Mouse (Mus musculus) small intestine, adult 2 months (tissue): ENCODE measurements around the gene Cd33. TPM values are rescaled to one million over a fixed set of nuclear protein-coding genes. Genes with fewer than 3 reads are reported as not detected.

ENCODE experiments used
- H3K27ac ChIP-seq: fragments of 200-500 bp; 2 replicates; pipeline ENCODE4 v1.5.1; 2012; ENCODE audit warnings: low read depth, low read length, control low read depth, inconsistent platforms; ENCODE audit not compliant: insufficient read depth
- H3K27me3 ChIP-seq: fragments of 200-500 bp; 2 replicates; pipeline ENCODE4 v1.6.1; 2012; ENCODE audit warnings: mild to moderate bottlenecking, moderate library complexity, low read length, inconsistent platforms; ENCODE audit not compliant: control insufficient read depth, insufficient read depth
- H3K36me3 ChIP-seq: fragments of 200-500 bp; 2 replicates; pipeline ENCODE4 v1.6.1; 2012; ENCODE audit warnings: mild to moderate bottlenecking, low read length, control low read depth, inconsistent platforms; ENCODE audit not compliant: control insufficient read depth, insufficient read depth
- H3K4me1 ChIP-seq: fragments of 200-500 bp; 2 replicates; pipeline ENCODE4 v1.6.1; 2012; ENCODE audit warnings: low read length, inconsistent platforms, mixed read lengths; ENCODE audit not compliant: control insufficient read depth, insufficient read depth, insufficient read length
- H3K4me3 ChIP-seq: fragments of 200-500 bp; 2 replicates; pipeline ENCODE4 v1.5.1; 2012; ENCODE audit warnings: low read depth, mild to moderate bottlenecking, control low read depth, inconsistent platforms, low read length, moderate library complexity
- CTCF ChIP-seq: fragments of 200-500 bp; IDR thresholded peaks from 2 replicates; pipeline ENCODE4 v1.5.1; 2012; ENCODE audit warnings: low read depth, mild to moderate bottlenecking, control low read depth, inconsistent platforms, low read length, moderate library complexity, mixed read lengths; ENCODE audit not compliant: insufficient replicate concordance, insufficient read length; ENCODE audit errors: extremely low read depth
- POLR2A ChIP-seq: fragments of 200-500 bp; IDR thresholded peaks from 2 replicates; pipeline ENCODE4 v1.6.1; 2012; ENCODE audit warnings: low read depth, mild to moderate bottlenecking, control low read depth, inconsistent platforms, low read length, moderate library complexity
- WGBS: fragments of 180-500 bp; shearing (Covaris S2); methylation state at CpG from one replicate; pipeline ENCODE4 v1.1.7; 2018; 5-methylcytosine and 5-hydroxymethylcytosine counted together
- polyA plus RNA-seq: library from polyadenylated mRNA; depleted of rRNA; stranded (reverse); fragments of >200 nt; gene quantifications from 2 replicates; pipeline ENCODE4 v1.2.3, GENCODE M21; 2012; rRNA removed

Cd33 gene
- 3.0 and 4.7 TPM in 2 replicates for polyA plus RNA-seq

GRCm38 (mm10) chr7:43544225-43544977 lies at the start of gene Cd33:
TSS of gene Cd33 (minus strand) at chr7:43544428.
- WGBS: 71% methylated on average over 7 of the region's 7 CpGs
- TF ChIP-seq POLR2A (no peak), CTCF (no peak)
- H3K27ac ChIP-seq: no peak within 1 kb of the TSS; the same call in 1 of the 2 replicates
- no peaks in the 10 kb centered on the region for H3K4me1 ChIP-seq
- no peaks in the 10 kb centered on the region; the same call in 1 of the 2 replicates for H3K27me3 ChIP-seq
- H3K4me3 ChIP-seq: no peak within 1 kb of the TSS
- H3K36me3 ChIP-seq: no peaks in the 10 kb centered on the region

DNA sequence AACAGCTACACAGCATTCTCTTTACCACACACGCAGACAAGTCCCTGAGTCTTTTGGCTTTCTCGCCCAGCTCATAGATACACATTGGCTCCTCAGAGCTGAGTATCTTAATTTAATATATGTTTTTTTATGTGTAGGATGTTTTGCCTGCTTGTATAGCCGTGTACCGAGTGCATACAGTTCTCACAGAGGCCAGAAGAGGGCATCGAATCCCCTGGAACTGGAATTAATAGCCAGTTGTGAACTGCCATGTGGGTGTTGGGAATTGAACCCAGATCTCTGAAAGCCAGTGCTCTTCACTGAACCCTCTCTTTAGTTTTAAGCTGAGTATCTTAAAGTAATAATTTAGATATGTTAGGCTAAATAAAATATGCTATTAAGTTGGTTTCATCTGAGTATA lies 40.6 kb upstream of the Cd33 start:
- no peaks in the 10 kb centered on the region for H3K27me3 ChIP-seq
- peaks cover 3% of the 10 kb centered on the region for H3K4me1 ChIP-seq
- no peak overlapping the region for H3K4me3 ChIP-seq
- 88% methylated on average over 5 of the region's 5 CpGs for whole genome bisulfite sequencing
- H3K27ac ChIP-seq: no peak overlapping the region
- H3K36me3 ChIP-seq: peaks cover 40% of the 10 kb centered on the region
- TF ChIP-seq CTCF (no peak), POLR2A (no peak)

DNA sequence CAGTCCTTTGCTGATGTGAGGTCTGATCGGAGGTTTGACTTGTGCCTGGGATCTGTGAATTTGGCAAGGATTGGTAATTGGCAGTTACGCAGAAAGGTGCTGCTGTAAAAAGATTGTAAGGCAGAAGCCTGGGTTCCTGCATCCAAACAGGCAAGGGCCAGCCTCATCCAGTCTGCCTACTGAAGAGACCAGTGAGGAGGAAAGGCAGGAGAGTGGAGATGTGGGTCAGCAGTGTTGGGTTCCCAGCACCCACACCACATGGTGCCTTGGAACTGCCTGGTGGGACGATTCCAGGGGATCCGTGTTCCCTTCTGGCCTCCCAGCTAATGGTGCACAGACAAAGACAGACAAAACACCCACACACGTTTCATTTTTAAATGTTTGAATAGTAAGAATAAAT lies 36.3 kb upstream of the Cd33 start:
- Histone ChIP-seq H3K4me3 (0 out of 2 replicates have a peak overlapping the region, but pooled peaks have one; percentile 9), H3K27ac (no peak overlapping the region), H3K4me1 (peaks cover 3% of the 10 kb centered on the region), H3K27me3 (no peaks in the 10 kb centered on the region), H3K36me3 (peaks cover 10% of the 10 kb centered on the region; the same call in 1 of the 2 replicates)
- 61% methylated on average over 5 of the region's 5 CpGs for WGBS
- no peak for TF ChIP-seq POLR2A
- no peak for TF ChIP-seq CTCF

DNA sequence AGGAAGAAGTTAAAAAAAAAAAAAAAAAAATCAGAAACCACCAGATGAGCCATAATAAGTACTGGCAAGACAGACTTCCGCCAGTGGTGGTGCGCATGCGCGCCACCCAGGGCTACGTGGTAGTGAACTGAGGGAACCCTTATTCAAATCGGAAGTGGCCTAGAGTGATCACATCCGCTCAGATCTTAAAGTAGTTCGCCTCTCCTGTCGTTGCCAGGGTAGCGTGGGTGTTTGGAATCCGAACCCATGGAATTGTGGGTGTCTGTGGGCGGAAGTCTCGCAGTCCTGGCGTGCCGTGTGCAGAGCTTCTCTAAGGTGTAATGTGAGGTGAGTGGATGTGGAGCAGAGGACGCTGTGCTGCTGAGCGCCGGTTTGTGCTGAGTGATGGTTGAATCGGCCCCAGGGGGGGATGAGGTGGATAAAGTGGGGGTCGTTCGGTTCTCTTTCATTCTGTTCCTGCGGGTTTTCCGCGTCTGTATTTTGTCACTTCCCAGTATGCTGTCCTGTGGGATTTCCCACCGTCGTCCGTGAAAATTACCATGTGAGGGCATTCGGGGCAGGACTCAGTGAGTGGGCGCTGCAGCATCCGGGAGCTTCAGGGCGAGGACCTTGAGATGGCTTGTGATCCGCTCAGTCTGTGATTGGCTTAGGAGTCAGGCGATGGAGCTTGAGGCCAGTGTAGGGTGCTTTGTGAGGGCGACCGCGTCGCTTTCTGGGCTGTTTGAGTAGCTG lies 35.4 kb upstream of the Cd33 start, which contains the start of gene Zfp719:
TSS of gene Zfp719 (plus strand) at position 171 of the 732 bp plus-strand sequence.
- TF ChIP-seq POLR2A (no peak), CTCF (no peak)
- WGBS: under 1% methylated on average over 37 of the region's 37 CpGs

GRCm38 (mm10) chr7:43571216-43571615 lies 27.0 kb upstream of the Cd33 start:
- Histone ChIP-seq H3K4me3 (no peak overlapping the region), H3K27ac (no peak overlapping the region), H3K36me3 (peaks cover 14% of the 10 kb centered on the region), H3K27me3 (no peaks in the 10 kb centered on the region), H3K4me1 (no peaks in the 10 kb centered on the region)
- TF ChIP-seq POLR2A (no peak), CTCF (no peak)
- WGBS: 93% methylated on average over 2 of the region's 2 CpGs

More for the DNA sequence above, 35.4 kb upstream of the Cd33 start, which contains the start of gene Zfp719:
- peak within 1 kb of the TSS; percentile 81 for H3K4me3 ChIP-seq
- peaks cover 4% of the 10 kb centered on the region for H3K36me3 ChIP-seq
- peaks cover 3% of the 10 kb centered on the region for H3K4me1 ChIP-seq
- peak within 1 kb of the TSS; percentile 70 for H3K27ac ChIP-seq
- no peaks in the 10 kb centered on the region for H3K27me3 ChIP-seq

DNA sequence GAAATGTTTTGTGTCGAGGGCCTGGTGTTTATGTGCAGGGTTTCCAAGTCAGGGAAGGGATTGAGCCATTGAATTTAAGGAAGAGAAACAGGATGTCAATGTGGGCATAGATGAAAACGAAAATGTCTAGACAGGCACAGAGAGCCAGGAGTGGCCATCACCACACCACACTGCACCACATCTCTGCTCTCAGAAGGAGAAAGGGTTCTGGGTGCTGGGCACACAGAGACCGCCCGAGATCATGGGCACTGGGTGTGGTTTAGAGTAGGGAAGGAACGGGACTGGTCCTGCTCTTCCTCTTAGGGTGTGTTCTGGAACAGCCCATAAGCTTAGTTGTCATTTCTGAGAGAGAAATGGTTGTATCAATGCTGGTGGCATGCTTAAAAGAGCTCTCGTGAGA lies 19.1 kb upstream of the Cd33 start:
- TF ChIP-seq CTCF (no peak), POLR2A (no peak)
- Histone ChIP-seq H3K4me3 (peak overlapping the region; percentile 25), H3K36me3 (peaks cover 4% of the 10 kb centered on the region; the same call in 1 of the 2 replicates), H3K27ac (no peak overlapping the region), H3K4me1 (peaks cover 7% of the 10 kb centered on the region; the same call in 1 of the 2 replicates), H3K27me3 (no peaks in the 10 kb centered on the region)
- 23% methylated on average over 6 of the region's 6 CpGs for WGBS

DNA sequence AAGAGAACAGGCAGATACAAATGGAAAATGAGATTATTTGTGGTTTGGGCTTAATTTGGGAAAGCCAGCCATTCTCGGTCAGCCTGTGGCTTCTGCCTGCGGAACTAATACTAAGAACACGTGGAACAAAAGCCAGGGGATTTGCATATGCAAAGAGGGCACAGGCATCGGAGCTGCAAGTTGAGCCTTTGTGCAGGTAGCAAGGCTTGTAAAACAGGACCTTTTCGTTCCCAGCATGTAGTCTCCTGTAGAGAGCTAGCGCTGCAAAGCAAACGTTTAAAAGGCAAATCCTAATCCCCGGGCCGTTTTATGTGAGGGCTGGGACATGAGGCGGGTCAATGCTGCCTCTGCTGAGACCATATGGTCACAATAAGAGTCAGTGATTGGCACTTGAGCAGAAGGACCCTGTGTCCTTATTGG lies 18.4 kb upstream of the Cd33 start:
- WGBS: under 1% methylated on average over 10 of the region's 10 CpGs
- Histone ChIP-seq H3K27me3 (no peaks in the 10 kb centered on the region), H3K36me3 (peaks cover 2% of the 10 kb centered on the region; the same call in 1 of the 2 replicates), H3K4me3 (peak overlapping the region; percentile 81), H3K27ac (peak overlapping the region; percentile 62), H3K4me1 (peaks cover 7% of the 10 kb centered on the region; the same call in 1 of the 2 replicates)
- TF ChIP-seq POLR2A: no peak
- no peak for TF ChIP-seq CTCF
